Comparison of ENCODE assay signal across 24 mouse cellular contexts in the genomic region with DNA sequence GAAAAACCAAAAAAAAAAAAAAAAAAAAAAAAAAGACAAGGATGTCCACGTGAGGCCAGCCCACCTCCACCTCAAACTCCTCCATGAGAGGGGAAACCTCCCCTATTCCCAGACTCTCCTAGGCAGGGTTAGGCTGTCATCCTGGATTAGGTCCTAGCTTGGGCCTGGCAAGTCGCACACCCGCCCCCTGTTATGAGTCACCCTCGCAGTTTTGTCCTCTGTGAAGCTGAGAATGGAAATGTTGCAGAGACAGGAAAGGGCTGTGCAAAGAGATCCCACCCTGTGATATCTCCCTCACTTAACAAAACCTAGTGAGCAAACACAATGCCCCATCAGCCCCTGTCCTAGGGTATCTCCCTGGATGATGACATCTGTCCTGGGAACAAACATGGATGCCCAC. TPM values are rescaled to one million over a fixed set of nuclear protein-coding genes. Genes with fewer than 3 reads are reported as not detected.
DNase-seq lines count a peak whose midpoint lies in the region; ATAC-seq lines count a peak whose summit lies in the region.
"Had no signal": no experiment of that assay in that cellular context is flagged by ENCODE, and none has a peak within 500 bp of the region (broad histone marks: within the 10 kb centered on the region; RNA-seq: fewer than 3 reads in every experiment).

No protein-coding gene starts in this region.

- DNase-seq in frontal cortex, postnatal 14 days (ENCODE audit: low spot score in 2 of 2): no peak
- DNase-seq in left cerebral cortex, adult 18-20 months (ENCODE audit: low spot score in 2 of 2): peak; percentile 61 to 74
- DNase-seq in left cerebral cortex, postnatal 10 days (ENCODE audit: extremely low spot score in 1 of 2, low spot score in 2 of 2): no peak
- DNase-seq in 3T3-L1 (ENCODE audit: low read depth, low spot score): peak; percentile 57
- DNase-seq in NIH3T3 (ENCODE audit: low read depth): peak; percentile 46
- DNase-seq in cerebellum, adult 9-11 months: no peak
- DNase-seq: B cell, adult 2 months; cerebellum, adult 2 months; cerebellum, postnatal 36 days; gastrocnemius, postnatal 10 days; heart, postnatal 36 days; kidney, adult 2 months; kidney, postnatal 4 days; layer of hippocampus, adult 9-11 months; left cerebral cortex, postnatal 4 days; liver, postnatal 0 days; lung, postnatal 36 days; thymus, postnatal 4 days had no signal

- intact Hi-C loops in left cerebral cortex, postnatal 10 days (cut with DNase I): no loop called here

- ATAC-seq in frontal cortex, adult (ENCODE audit: low TSS enrichment): peak; percentile 55
- ATAC-seq: forebrain, embryonic 13.5 days; hindbrain, postnatal 0 days; intestine, embryonic 15.5 days; liver, embryonic 12.5 days; liver, postnatal 0 days had no signal

RNA-seq across cellular contexts. Expression of gene Wnt4, which starts 20.3 kb away (rescaled TPM):
- total RNA-seq in left cerebral cortex, adult 18-20 months (2021): 10 to 100 TPM; 11.0 to 12.6 TPM
- total RNA-seq in left cerebral cortex, postnatal 10 days (2021): 10 to 100 TPM; 15.5 to 16.2 TPM
- total RNA-seq: granulocyte monocyte progenitor cell, adult 5-6 weeks had no signal

RNA-seq across cellular contexts. Expression of gene Cdc42, which starts 59.9 kb away (rescaled TPM):
- total RNA-seq in left cerebral cortex, adult 18-20 months (2021): 100 to 1,000 TPM; 307 to 330 TPM
- total RNA-seq in left cerebral cortex, postnatal 10 days (2021): 100 to 1,000 TPM; 497 to 507 TPM

Comparison
In these comparisons a context has a peak if more than half of its experiments do, and no peak if none do; other contexts are left out.
1. DNase-seq: peak in left cerebral cortex, adult 18-20 months (2 of 2), 3T3-L1 (single experiment) and NIH3T3 (single experiment); none in frontal cortex, postnatal 14 days (0 of 2), left cerebral cortex, postnatal 10 days (0 of 2) and cerebellum, adult 9-11 months (single experiment).